Mouse (Mus musculus) MEL (cell line): ENCODE measurements around the gene Qsox2. TPM values are rescaled to one million over a fixed set of nuclear protein-coding genes. Genes with fewer than 3 reads are reported as not detected.

Experiments
- DNase-seq: peaks from one replicate; pipeline ENCODE4 v3.0.0; 2011; ENCODE audit warnings: low read depth, low spot score
- H3K27ac ChIP-seq: 2 replicates; pipeline ENCODE4 v1.5.1; 2012; ENCODE audit warnings: low read depth, mild to moderate bottlenecking, control low read depth, low read length, moderate library complexity; ENCODE audit not compliant: control insufficient read depth
- H3K27me3 ChIP-seq, 2 experiments: fragments of 150-350 bp in 1 of 2; sonication (generic) in 1 of 2; 2 replicates each; pipeline ENCODE4 v1.6.1; 2012; ENCODE audit warnings: low read length in 2 of 2, mild to moderate bottlenecking in 2 of 2, improper control_type of control experiment in 1 of 2, moderate library complexity in 1 of 2; ENCODE audit not compliant: insufficient read depth in 2 of 2, control insufficient read depth in 1 of 2
- H3K36me3 ChIP-seq, 2 experiments: 2 replicates each; pipeline ENCODE4 v1.6.1; 2012 to 2014; ENCODE audit warnings: low read length in 2 of 2, improper control_type of control experiment in 1 of 2, inconsistent platforms in 1 of 2, mild to moderate bottlenecking in 1 of 2; ENCODE audit not compliant: insufficient read depth in 2 of 2, control insufficient read depth in 1 of 2
- H3K4me1 ChIP-seq, 2 experiments: fragments of 150-350 bp in 1 of 2; sonication (generic) in 1 of 2; 2 replicates each; pipeline ENCODE4 v1.6.1; 2012; ENCODE audit warnings: low read length in 2 of 2, improper control_type of control experiment in 1 of 2, mild to moderate bottlenecking in 1 of 2; ENCODE audit not compliant: insufficient read depth in 2 of 2, control insufficient read depth in 1 of 2
- H3K4me3 ChIP-seq, 2 experiments: fragments of 150-350 bp in 1 of 2; sonication (generic) in 1 of 2; 2 replicates each; pipeline ENCODE4 v1.5.1; 2012; ENCODE audit warnings: low read depth in 2 of 2, low read length in 2 of 2, mild to moderate bottlenecking in 2 of 2, moderate library complexity in 2 of 2, control low read depth in 1 of 2, improper control_type of control experiment in 1 of 2; ENCODE audit not compliant: control insufficient read depth in 1 of 2, insufficient read depth in 1 of 2
- H3K79me2 ChIP-seq: 2 replicates; pipeline ENCODE4 v1.6.1; 2012; ENCODE audit warnings: mild to moderate bottlenecking, low read length, moderate library complexity; ENCODE audit not compliant: control insufficient read depth, poor library complexity, insufficient read depth
- H3K9ac ChIP-seq: 2 replicates; pipeline ENCODE4 v1.6.1; 2012; ENCODE audit warnings: low read depth, mild to moderate bottlenecking, control low read depth, low read length, moderate library complexity; ENCODE audit not compliant: control insufficient read depth, poor library complexity, severe bottlenecking
- H3K9me3 ChIP-seq: fragments of 150-350 bp; sonication (generic); replicated peaks from 2 replicates; pipeline ENCODE4 v1.6.1; 2012; ENCODE audit warnings: mild to moderate bottlenecking, low read length, improper control_type of control experiment, moderate library complexity; ENCODE audit not compliant: insufficient read depth
- CHD1 ChIP-seq: IDR thresholded peaks from 2 replicates; pipeline ENCODE4 v1.6.1; 2012; ENCODE audit warnings: low read depth, mild to moderate bottlenecking, inconsistent platforms, low read length, improper control_type of control experiment
- CHD2 ChIP-seq: IDR thresholded peaks from 2 replicates; pipeline ENCODE4 v1.6.1; 2011; ENCODE audit warnings: low read length, improper control_type of control experiment
- E2F4 ChIP-seq: IDR thresholded peaks from 2 replicates; pipeline ENCODE4 v1.6.1; 2011; ENCODE audit warnings: low read depth, low read length, improper control_type of control experiment, borderline replicate concordance
- ELF1 ChIP-seq: IDR thresholded peaks from 2 replicates; pipeline ENCODE4 v1.6.1; 2014; ENCODE audit warnings: low read depth, mild to moderate bottlenecking, inconsistent platforms, low read length, improper control_type of control experiment, moderate library complexity
- EP300 ChIP-seq, 2 experiments: IDR thresholded peaks; 2 replicates each; pipeline ENCODE4 v1.6.1; 2011; ENCODE audit warnings: improper control_type of control experiment in 2 of 2, low read length in 2 of 2, low read depth in 1 of 2, mild to moderate bottlenecking in 1 of 2
- ETS1 ChIP-seq: IDR thresholded peaks from 2 replicates; pipeline ENCODE4 v1.6.1; 2012; ENCODE audit warnings: low read depth, mild to moderate bottlenecking, inconsistent platforms, low read length, improper control_type of control experiment, moderate library complexity
- GABPA ChIP-seq: IDR thresholded peaks from 2 replicates; pipeline ENCODE4 v1.6.1; 2012; ENCODE audit warnings: low read depth, mild to moderate bottlenecking, inconsistent platforms, low read length, improper control_type of control experiment, moderate library complexity
- GATA1 ChIP-seq: IDR thresholded peaks from 2 replicates; pipeline ENCODE4 v1.6.1; 2011; ENCODE audit warnings: low read depth, low read length, improper control_type of control experiment
- KAT2A ChIP-seq: conservative IDR thresholded peaks from 2 replicates; pipeline ENCODE4 v1.6.1; 2012; ENCODE audit warnings: low read depth, low read length, improper control_type of control experiment, inconsistent platforms
- MAZ ChIP-seq: IDR thresholded peaks from 2 replicates; pipeline ENCODE4 v1.6.1; 2012; ENCODE audit warnings: low read depth, mild to moderate bottlenecking, inconsistent platforms, low read length, improper control_type of control experiment
- MXI1 ChIP-seq: IDR thresholded peaks from 2 replicates; pipeline ENCODE4 v1.6.1; 2011; ENCODE audit warnings: mild to moderate bottlenecking, low read depth, low read length, improper control_type of control experiment
- NELFE ChIP-seq: IDR thresholded peaks from 2 replicates; pipeline ENCODE4 v1.6.1; 2011; ENCODE audit warnings: low read depth, low read length, improper control_type of control experiment
- NRF1 ChIP-seq: IDR thresholded peaks from 2 replicates; pipeline ENCODE4 v1.6.1; 2014; ENCODE audit warnings: low read depth, mild to moderate bottlenecking, inconsistent platforms, low read length, improper control_type of control experiment, moderate library complexity; ENCODE audit not compliant: poor library complexity, insufficient read depth, severe bottlenecking
- POLR2A ChIP-seq, 2 experiments: IDR thresholded peaks; 2 replicates each; pipeline ENCODE4 v1.6.1; 2011 to 2012; ENCODE audit warnings: low read length in 2 of 2, mild to moderate bottlenecking in 2 of 2, control low read depth in 1 of 2, improper control_type of control experiment in 1 of 2, low read depth in 1 of 2, moderate library complexity in 1 of 2; ENCODE audit not compliant: control insufficient read depth in 1 of 2, insufficient read depth in 1 of 2, poor library complexity in 1 of 2
- POLR2AphosphoS2 ChIP-seq: IDR thresholded peaks from 2 replicates; pipeline ENCODE4 v1.6.1; 2011; ENCODE audit warnings: low read length, improper control_type of control experiment
- RAD21 ChIP-seq: IDR thresholded peaks from 2 replicates; pipeline ENCODE4 v1.6.1; 2011; ENCODE audit warnings: mild to moderate bottlenecking, low read depth, low read length, improper control_type of control experiment
- RCOR1 ChIP-seq: IDR thresholded peaks from 2 replicates; pipeline ENCODE4 v1.6.1; 2012; ENCODE audit warnings: low read depth, mild to moderate bottlenecking, inconsistent platforms, low read length, improper control_type of control experiment
- SIN3A ChIP-seq: IDR thresholded peaks from 2 replicates; pipeline ENCODE4 v1.6.1; 2012; ENCODE audit warnings: low read length, improper control_type of control experiment, inconsistent platforms
- SMC3 ChIP-seq: IDR thresholded peaks from 2 replicates; pipeline ENCODE4 v1.6.1; 2011; ENCODE audit warnings: low read depth, low read length, improper control_type of control experiment
- USF1 ChIP-seq: IDR thresholded peaks from 2 replicates; pipeline ENCODE4 v1.6.1; 2014; ENCODE audit warnings: low read depth, mild to moderate bottlenecking, inconsistent platforms, low read length, improper control_type of control experiment, moderate library complexity
- USF2 ChIP-seq, 2 experiments: IDR thresholded peaks; 2 replicates each; pipeline ENCODE4 v1.6.1; 2011 to 2012; ENCODE audit warnings: improper control_type of control experiment in 2 of 2, low read length in 2 of 2, borderline replicate concordance in 1 of 2, inconsistent platforms in 1 of 2, low read depth in 1 of 2, mild to moderate bottlenecking in 1 of 2; ENCODE audit not compliant: insufficient read depth in 1 of 2
- ZC3H11A ChIP-seq: IDR thresholded peaks from 2 replicates; pipeline ENCODE4 v1.6.1; 2012; ENCODE audit warnings: low read depth, mild to moderate bottlenecking, inconsistent platforms, low read length, improper control_type of control experiment
- ZKSCAN1 ChIP-seq: IDR thresholded peaks from 2 replicates; pipeline ENCODE4 v1.6.1; 2012; ENCODE audit warnings: low read depth, mild to moderate bottlenecking, inconsistent platforms, low read length, improper control_type of control experiment, moderate library complexity
- ZNF384 ChIP-seq: IDR thresholded peaks from 2 replicates; pipeline ENCODE4 v1.6.1; 2012; ENCODE audit warnings: low read depth, mild to moderate bottlenecking, inconsistent platforms, low read length, improper control_type of control experiment
- polyA plus RNA-seq, 2 experiments: library from polyadenylated mRNA; stranded (reverse) in 1 of 2; unstranded in 1 of 2; fragments of >175 nt in 1 of 2; fragments of >200 nt in 1 of 2; gene quantifications; 2 replicates each; pipeline versions ENCODE4 v1.2.1 to v1.2.4; 2012; ENCODE audit warnings: low replicate concordance in 2 of 2, low read depth in 1 of 2; ENCODE audit not compliant: insufficient read length in 2 of 2, insufficient read depth in 1 of 2, missing spikeins in 1 of 2
- total RNA-seq: library from RNA; depleted of rRNA; stranded (reverse); fragments of 300-350 nt; gene quantifications from 2 replicates; pipeline ENCODE4 v1.2.3, GENCODE M21; 2012

Gene Qsox2
- total and polyA plus RNA-seq, 3 experiments = 12.1 to 17.0 TPM; not detected in 1

DNA sequence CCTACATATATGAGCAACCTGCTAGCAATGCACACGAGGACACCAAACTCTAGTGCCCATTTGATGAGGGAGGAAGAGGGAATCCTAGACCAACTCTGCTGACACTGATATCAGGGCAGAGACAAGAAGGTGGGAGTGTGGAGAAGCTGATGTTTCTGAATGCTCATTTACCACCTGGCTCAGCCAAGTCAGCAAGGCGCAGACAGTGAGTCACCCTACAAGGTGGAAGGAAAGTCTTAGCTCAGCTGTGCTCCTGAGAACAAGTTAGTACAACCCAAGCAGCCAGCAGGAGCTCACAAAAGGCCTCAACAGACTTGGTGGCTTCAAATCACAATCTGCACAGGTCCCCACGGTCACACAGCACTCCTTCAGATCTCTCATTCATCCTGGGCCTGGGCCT lies 6.0 kb downstream of the Qsox2 start:
- DNase-seq = no peak
- Histone ChIP-seq H3K27ac (no peak overlapping the region), H3K79me2 (peaks cover 3% of the 10 kb centered on the region), H3K9me3 (no peaks in the 10 kb centered on the region), H3K9ac (no peak overlapping the region), H3K36me3 (peaks cover 0 to 22% of the 10 kb centered on the region in 2 experiments; a peak in 2 of 4 replicates), H3K27me3 (no peaks in the 10 kb centered on the region), H3K4me3 (no peak overlapping the region), H3K4me1 (peaks cover 5 to 23% of the 10 kb centered on the region in 2 experiments; a peak in 3 of 4 replicates)
- no peak for TF ChIP-seq POLR2AphosphoS2
- TF ChIP-seq SMC3 = no peak
- TF ChIP-seq CHD1 = no peak
- TF ChIP-seq GATA1 = no peak
- TF ChIP-seq USF2 (IDR thresholded peaks at IDR 0.05; ENCODE audit: borderline replicate concordance in 1 of 2, insufficient read depth in 1 of 2, low read depth in 1 of 2, low read length in 2 of 2) = no peak
- TF ChIP-seq GABPA = no peak
- TF ChIP-seq MAZ = no peak
- TF ChIP-seq SIN3A = no peak
- no peak for TF ChIP-seq RCOR1
- no peak for TF ChIP-seq E2F4
- no peak for TF ChIP-seq EP300 (IDR thresholded peaks at IDR 0.05; ENCODE audit: low read depth in 1 of 2, low read length in 2 of 2)
- TF ChIP-seq USF1 = no peak
- no peak for TF ChIP-seq NRF1

DNA sequence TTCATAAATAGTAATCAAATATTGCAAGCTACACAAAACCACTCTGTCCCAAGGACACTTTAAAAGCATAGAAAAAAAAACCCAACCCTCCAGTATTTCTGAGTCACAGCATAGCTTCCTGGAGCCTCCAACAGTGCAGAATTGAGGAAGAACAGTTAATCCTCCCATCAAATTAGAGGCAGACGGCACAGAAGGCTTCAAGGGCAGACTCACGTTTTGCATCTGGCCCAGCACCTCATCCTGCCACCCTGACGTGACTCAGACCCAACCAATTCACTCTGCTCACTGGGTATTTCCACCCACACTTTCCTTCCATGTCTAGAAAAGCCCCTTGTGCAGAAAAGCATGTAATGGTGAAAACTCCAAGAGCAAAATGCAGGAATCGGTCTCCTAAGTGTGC lies 7.1 kb downstream of the Qsox2 start:
- H3K36me3 ChIP-seq = peaks cover 0 to 11% of the 10 kb centered on the region in 2 experiments; a peak in 2 of 4 replicates

More for the DNA sequence above, 7.1 kb downstream of the Qsox2 start:
- Histone ChIP-seq H3K9me3 (no peaks in the 10 kb centered on the region), H3K27ac (no peak overlapping the region), H3K27me3 (no peaks in the 10 kb centered on the region), H3K79me2 (peaks cover 2% of the 10 kb centered on the region; the same call in 1 of the 2 replicates), H3K4me1 (peaks cover 5 to 13% of the 10 kb centered on the region in 2 experiments; a peak in 3 of 4 replicates), H3K9ac (no peak overlapping the region), H3K4me3 (no peak overlapping the region)
- no peak for DNase-seq
- TF ChIP-seq E2F4 (no peak), KAT2A (no peak), ETS1 (no peak), ZKSCAN1 (no peak), SMC3 (no peak), ELF1 (no peak), ZNF384 (no peak), RCOR1 (no peak), POLR2A (IDR thresholded peaks at IDR 0.05; ENCODE audit: control insufficient read depth in 1 of 2, insufficient read depth in 1 of 2, low read depth in 1 of 2, low read length in 2 of 2, poor library complexity in 1 of 2) (no peak), MXI1 (no peak), NELFE (no peak), ZC3H11A (no peak), CHD2 (no peak), USF2 (IDR thresholded peaks at IDR 0.05; ENCODE audit: borderline replicate concordance in 1 of 2, insufficient read depth in 1 of 2, low read depth in 1 of 2, low read length in 2 of 2) (no peak), RAD21 (no peak)
